Mouse (Mus musculus) intestine, postnatal 0 days (tissue): ENCODE results near the gene Egfem1. TPM values are rescaled to one million over a fixed set of nuclear protein-coding genes. Genes with fewer than 3 reads are reported as not detected.

ENCODE experiments used
- ATAC-seq: fragments of 200-750 bp; cut with Nextera tagmentation; 2 replicates; pipeline ENCODE4 v1.8.0; 2017; ENCODE audit warnings: mild to moderate bottlenecking, moderate TSS enrichment, moderate library complexity
- H3K27ac ChIP-seq: fragments of 300-500 bp; sonication (generic); 2 replicates; pipeline ENCODE4 v1.5.1; 2014; ENCODE audit warnings: mild to moderate bottlenecking, low read depth, low read length, moderate library complexity
- H3K27me3 ChIP-seq: fragments of 300-500 bp; sonication (generic); replicated peaks from 2 replicates; pipeline ENCODE4 v1.6.1; 2014; ENCODE audit warnings: low read length, mixed read lengths; ENCODE audit not compliant: control insufficient read depth, insufficient read depth
- H3K36me3 ChIP-seq: fragments of 300-500 bp; sonication (generic); 2 replicates; pipeline ENCODE4 v1.6.1; 2014; ENCODE audit warnings: mild to moderate bottlenecking, moderate library complexity; ENCODE audit not compliant: control insufficient read depth, insufficient read depth
- H3K4me1 ChIP-seq: fragments of 300-500 bp; sonication (generic); replicated peaks from 2 replicates; pipeline ENCODE4 v1.6.1; 2014; ENCODE audit warnings: antibody characterized with exemption, low read length, mixed read lengths; ENCODE audit not compliant: control insufficient read depth, insufficient read depth
- H3K4me2 ChIP-seq: fragments of 300-500 bp; sonication (generic); replicated peaks from 2 replicates; pipeline ENCODE4 v1.6.1; 2014; ENCODE audit warnings: low read depth, mild to moderate bottlenecking, moderate library complexity
- H3K4me3 ChIP-seq: fragments of 300-500 bp; sonication (generic); 2 replicates; pipeline ENCODE4 v1.5.1; 2014; ENCODE audit warnings: low read depth, low read length
- H3K9ac ChIP-seq: fragments of 300-500 bp; sonication (generic); 2 replicates; pipeline ENCODE4 v1.6.1; 2014; ENCODE audit warnings: mild to moderate bottlenecking, low read depth, low read length
- H3K9me3 ChIP-seq: fragments of 300-500 bp; sonication (generic); 2 replicates; pipeline ENCODE4 v1.6.1; 2016; ENCODE audit warnings: mixed run types; ENCODE audit not compliant: control insufficient read depth
- CTCF ChIP-seq: sonication (generic); IDR thresholded peaks from 2 replicates; pipeline ENCODE4 v1.5.1; 2016; ENCODE audit warnings: low read depth, mild to moderate bottlenecking, control low read depth, antibody characterized with exemption, moderate library complexity
- WGBS: fragments of 180-500 bp; shearing (Covaris S2); extraction: QIAGEN DNeasy Blood & Tissue Kit; methylation state at CpG from one replicate; pipeline ENCODE4 v1.1.7; 2014; 5-methylcytosine and 5-hydroxymethylcytosine counted together
- polyA plus RNA-seq: library from polyadenylated mRNA; unstranded; fragments of >200 nt; fragmentation: Nextera tagmentation; extraction: Ambion mirVana; gene quantifications from 2 replicates; pipeline ENCODE4 v1.2.1, GENCODE M21; 2015

Gene Egfem1
- polyA plus RNA-seq, 1 experiment from 2014 or later: 0.63 TPM

DNA sequence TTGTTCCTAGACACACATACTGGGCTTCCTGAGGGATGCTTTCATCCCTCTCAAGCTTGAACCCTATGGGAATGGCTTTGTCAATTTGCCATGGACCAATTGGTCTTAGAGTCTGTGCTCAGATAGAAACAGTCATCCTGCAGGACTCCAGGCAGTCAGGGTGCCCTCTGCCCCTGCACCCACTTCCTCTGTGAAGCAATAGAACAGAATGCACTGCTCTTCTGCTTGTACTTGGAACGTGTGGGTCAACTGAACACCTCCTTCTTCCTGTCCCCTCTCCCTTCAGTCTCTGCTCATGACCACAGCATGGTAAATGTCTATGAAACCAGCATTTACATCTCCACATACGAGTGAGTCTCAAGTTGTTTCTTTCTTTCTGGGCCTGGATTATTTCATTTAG, 16.6 kb downstream of the Egfem1 start:
- no peaks in the 10 kb centered on the region for H3K4me1 ChIP-seq
- H3K4me3 ChIP-seq: no peak overlapping the region
- no peak for ATAC-seq
- no peak overlapping the region for H3K4me2 ChIP-seq
- 34% methylated on average over 2 of the region's 2 CpGs for WGBS
- TF ChIP-seq CTCF: no peak
- no peaks in the 10 kb centered on the region for H3K9me3 ChIP-seq
- no peaks in the 10 kb centered on the region for H3K36me3 ChIP-seq
- H3K27me3 ChIP-seq: no peaks in the 10 kb centered on the region
- no peak overlapping the region for H3K27ac ChIP-seq
- no peak overlapping the region for H3K9ac ChIP-seq

DNA sequence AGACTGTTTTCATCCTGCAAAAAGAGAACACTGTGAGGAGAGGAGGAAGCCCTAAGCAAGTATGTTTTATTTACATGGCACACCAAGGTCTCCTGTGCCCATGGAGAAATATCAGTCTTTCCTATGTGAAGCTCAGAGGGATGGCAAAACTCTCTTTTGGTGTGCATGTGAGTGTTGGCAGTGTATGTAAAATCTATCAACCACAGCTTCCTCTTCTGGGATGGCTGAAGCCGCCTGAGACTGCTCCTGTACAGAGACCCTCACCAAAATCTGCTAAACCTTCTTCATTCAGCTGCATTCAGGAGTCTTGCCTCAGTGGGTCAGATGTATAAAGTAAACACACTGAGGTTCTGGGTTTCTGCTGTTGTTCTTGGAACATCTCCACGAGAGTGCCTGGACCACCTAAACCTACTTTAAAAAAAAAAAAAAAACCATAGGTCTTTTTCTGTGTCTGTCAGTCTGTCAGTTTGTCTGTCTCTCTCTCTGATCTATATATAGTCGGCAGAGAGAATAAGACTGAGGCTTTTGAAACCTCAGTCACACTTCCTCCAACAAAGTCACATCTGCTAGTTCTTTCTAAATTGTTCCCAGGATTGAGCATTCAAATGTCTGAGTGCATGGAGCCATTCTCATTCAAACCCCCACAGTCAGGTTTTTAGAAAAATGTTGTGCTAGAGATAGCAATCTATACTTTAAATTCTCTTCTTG, 24.3 kb downstream of the Egfem1 start:
- no peak for ATAC-seq
- H3K4me3 ChIP-seq: no peak overlapping the region
- no peak for TF ChIP-seq CTCF
- H3K9ac ChIP-seq: no peak overlapping the region
- H3K4me2 ChIP-seq: no peak overlapping the region
- 69% methylated on average over 3 of the region's 3 CpGs for WGBS
- no peaks in the 10 kb centered on the region for H3K9me3 ChIP-seq
- no peaks in the 10 kb centered on the region for H3K4me1 ChIP-seq
- H3K27me3 ChIP-seq: no peaks in the 10 kb centered on the region
- no peak overlapping the region for H3K27ac ChIP-seq
- no peaks in the 10 kb centered on the region for H3K36me3 ChIP-seq

DNA sequence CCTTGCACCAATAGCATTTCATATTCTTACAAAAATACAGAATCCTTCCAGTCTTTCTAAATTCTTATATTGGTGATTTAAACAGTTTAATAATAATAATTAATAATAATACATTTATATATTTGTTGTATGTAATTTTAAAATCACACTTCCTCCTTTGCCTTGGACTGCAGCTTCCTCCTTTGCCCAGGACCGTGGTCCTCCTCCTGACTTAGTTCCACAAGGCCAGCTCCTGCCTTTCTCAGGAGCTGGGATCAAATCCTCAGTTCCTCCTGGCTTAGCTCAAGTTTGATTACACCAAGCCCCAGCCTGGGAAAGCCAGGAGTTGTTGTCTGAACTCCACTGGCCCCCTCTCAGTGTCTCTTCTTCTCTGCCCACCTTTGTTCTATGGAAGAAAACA, 25.3 kb downstream of the Egfem1 start:
- Histone ChIP-seq H3K9ac (no peak overlapping the region), H3K36me3 (no peaks in the 10 kb centered on the region), H3K4me3 (no peak overlapping the region), H3K9me3 (no peaks in the 10 kb centered on the region), H3K4me1 (no peaks in the 10 kb centered on the region), H3K4me2 (no peak overlapping the region), H3K27ac (no peak overlapping the region), H3K27me3 (no peaks in the 10 kb centered on the region)
- ATAC-seq: no peak
- TF ChIP-seq CTCF: no peak
- WGBS: 70% methylated on average over 1 of the region's 1 CpGs

DNA sequence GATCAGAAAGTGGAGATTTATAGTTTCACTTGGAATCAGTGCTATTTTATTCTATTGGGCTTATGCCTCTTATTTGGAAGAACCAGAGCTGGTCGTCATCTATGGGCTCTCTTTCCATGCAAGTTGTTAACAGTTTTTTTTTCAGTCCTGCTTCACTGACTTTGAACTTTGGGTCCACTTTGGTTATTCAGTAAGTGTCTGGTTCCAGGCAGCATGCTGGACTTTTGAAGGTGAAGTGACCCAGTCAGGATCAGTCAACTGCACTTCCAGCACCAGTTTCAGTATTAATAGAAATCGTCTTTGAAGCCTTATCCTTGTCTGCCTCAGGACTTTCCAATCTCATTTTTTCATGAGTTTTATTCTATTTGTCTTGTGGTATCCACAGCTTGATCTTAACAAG, 28.5 kb downstream of the Egfem1 start:
- WGBS: 83% methylated on average over 2 of the region's 2 CpGs
- ATAC-seq: no peak
- no peak overlapping the region for H3K4me2 ChIP-seq

DNA sequence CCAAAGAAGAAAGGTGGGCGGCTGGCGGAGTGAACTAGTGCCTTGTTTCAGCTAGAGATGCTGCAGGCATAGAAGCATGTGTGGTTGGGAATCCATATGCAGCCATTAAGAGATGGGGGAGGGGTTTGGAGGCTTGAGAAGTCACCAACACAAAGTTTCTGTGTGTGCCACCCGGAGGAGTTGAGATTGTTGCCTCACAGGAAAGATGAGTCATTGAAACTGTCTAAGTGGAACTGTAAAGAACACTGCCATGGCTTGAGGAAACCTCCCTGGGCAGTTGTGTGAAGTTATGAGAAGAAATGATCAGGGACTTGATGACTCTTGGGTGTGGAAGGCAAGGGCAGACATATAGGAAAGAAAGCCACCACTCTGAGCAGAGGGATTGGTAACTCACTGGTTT, 32.7 kb downstream of the Egfem1 start:
- H3K9ac ChIP-seq: no peak overlapping the region
- H3K4me3 ChIP-seq: no peak overlapping the region
- WGBS: 93% methylated on average over 3 of the region's 3 CpGs
- no peak overlapping the region for H3K4me2 ChIP-seq
- no peaks in the 10 kb centered on the region for H3K9me3 ChIP-seq
- TF ChIP-seq CTCF: no peak
- ATAC-seq: no peak
- H3K27ac ChIP-seq: no peak overlapping the region
- H3K4me1 ChIP-seq: no peaks in the 10 kb centered on the region
- no peaks in the 10 kb centered on the region for H3K36me3 ChIP-seq
- no peaks in the 10 kb centered on the region for H3K27me3 ChIP-seq

More for the DNA sequence above, 28.5 kb downstream of the Egfem1 start:
- H3K27ac ChIP-seq: no peak overlapping the region
- TF ChIP-seq CTCF: no peak
- no peak overlapping the region for H3K9ac ChIP-seq
- no peaks in the 10 kb centered on the region for H3K4me1 ChIP-seq
- H3K36me3 ChIP-seq: no peaks in the 10 kb centered on the region
- no peaks in the 10 kb centered on the region for H3K27me3 ChIP-seq
- H3K4me3 ChIP-seq: no peak overlapping the region
- H3K9me3 ChIP-seq: no peaks in the 10 kb centered on the region

DNA sequence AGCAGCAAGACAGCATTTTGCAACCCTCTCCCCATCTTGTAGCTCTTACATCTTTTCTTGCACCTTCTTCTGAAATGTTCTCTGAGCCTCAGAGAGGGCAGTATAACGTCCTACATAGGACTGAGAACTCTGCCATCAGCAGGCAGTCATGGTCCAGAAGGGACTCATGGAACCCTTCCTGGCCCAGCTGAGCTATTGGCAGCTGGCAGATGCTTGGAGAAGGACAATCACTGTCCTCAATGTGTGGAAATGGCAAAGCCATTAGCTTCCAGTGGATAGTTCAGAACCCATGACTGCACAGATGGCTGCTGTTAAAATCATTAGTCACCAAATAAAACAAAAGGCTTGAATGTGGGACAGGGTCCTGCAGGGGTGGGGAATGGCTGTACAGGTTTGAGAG, 35.6 kb downstream of the Egfem1 start:
- H3K9ac ChIP-seq: no peak overlapping the region
- H3K4me3 ChIP-seq: no peak overlapping the region
- H3K27ac ChIP-seq: no peak overlapping the region
- H3K36me3 ChIP-seq: no peaks in the 10 kb centered on the region
- 36% methylated on average over 1 of the region's 1 CpGs for WGBS
- ATAC-seq: no peak
- no peak for TF ChIP-seq CTCF
- no peaks in the 10 kb centered on the region for H3K4me1 ChIP-seq
- no peak overlapping the region for H3K4me2 ChIP-seq
- H3K27me3 ChIP-seq: no peaks in the 10 kb centered on the region
- H3K9me3 ChIP-seq: no peaks in the 10 kb centered on the region
